Comparison of ENCODE assay signal across 17 mouse cellular contexts in the genomic region with DNA sequence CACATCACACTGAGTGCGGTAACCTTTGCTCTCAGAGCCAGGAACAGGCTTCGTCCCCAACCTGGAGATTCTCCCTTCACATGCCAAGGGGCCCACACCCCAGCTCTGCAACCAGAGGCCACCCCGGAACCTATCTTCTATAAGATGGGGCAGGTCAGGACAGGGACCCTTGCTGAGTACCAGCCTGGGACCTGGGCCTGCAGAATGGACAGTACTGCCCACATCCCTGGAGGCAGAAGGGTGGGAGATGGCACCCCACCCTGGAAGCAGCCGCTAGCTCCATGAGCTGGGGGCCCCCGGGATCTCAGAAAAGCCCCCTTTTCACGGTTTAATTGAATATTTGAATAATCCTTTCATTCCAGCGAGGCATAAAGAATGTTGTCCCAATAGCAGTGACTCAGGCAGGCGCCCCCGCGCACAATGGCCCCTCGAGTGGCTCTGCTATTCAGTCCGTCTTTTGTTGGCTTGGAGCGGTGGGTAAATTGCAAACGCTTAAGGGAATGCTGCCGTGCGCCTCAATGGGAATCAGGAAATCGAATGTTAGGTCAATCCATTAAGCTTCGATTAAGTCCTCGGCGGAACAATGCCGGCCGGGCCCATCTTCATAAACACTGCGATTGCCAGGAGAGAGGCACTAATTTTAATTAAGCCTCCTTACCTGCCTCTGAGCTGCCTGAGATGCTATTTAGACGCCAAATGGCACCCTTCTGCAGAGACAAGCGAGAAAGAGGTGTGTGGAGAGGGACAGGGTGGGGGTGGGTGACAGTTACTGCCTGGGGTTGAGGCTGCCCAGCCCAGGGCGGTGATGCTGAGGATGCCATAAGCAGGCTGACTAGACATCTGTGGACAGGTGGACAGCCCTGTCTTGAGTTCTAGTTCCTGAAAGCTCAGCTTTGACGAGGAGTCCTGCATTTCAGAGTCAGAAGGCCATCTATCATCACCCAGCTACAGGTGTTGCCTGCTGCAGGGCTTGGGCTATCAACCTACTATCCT. TPM values are rescaled to one million over a fixed set of nuclear protein-coding genes. Genes with fewer than 3 reads are reported as not detected.
DNase-seq lines count a peak whose midpoint lies in the region; ATAC-seq lines count a peak whose summit lies in the region.
"Had no signal": no experiment of that assay in that cellular context is flagged by ENCODE, and none has a peak within 500 bp of the region (broad histone marks: within the 10 kb centered on the region; RNA-seq: fewer than 3 reads in every experiment).

No protein-coding gene starts in this region.

- peak overlapping the region; percentile 22 for H3K4me3 ChIP-seq in forebrain, embryonic 10.5 days
- H3K4me3 ChIP-seq in hindbrain, embryonic 12.5 days: no peak overlapping the region
- no peak overlapping the region for H3K4me3 ChIP-seq in midbrain, embryonic 15.5 days
- H3K4me3 ChIP-seq in kidney, embryonic 16.5 days (ENCODE audit: low read length): no peak overlapping the region
- H3K4me3 ChIP-seq: embryonic facial prominence, embryonic 12.5 days; heart, embryonic 12.5 days; kidney, embryonic 15.5 days; liver, embryonic 15.5 days; myocyte had no signal

- no peaks in the 10 kb centered on the region for H3K36me3 ChIP-seq in forebrain, embryonic 10.5 days (replicated peaks)
- H3K36me3 ChIP-seq in hindbrain, embryonic 12.5 days: no peaks in the 10 kb centered on the region
- no peaks in the 10 kb centered on the region for H3K36me3 ChIP-seq in midbrain, embryonic 15.5 days (replicated peaks)
- H3K36me3 ChIP-seq in kidney, embryonic 16.5 days (ENCODE audit: insufficient read depth, low read length): no peaks in the 10 kb centered on the region
- H3K36me3 ChIP-seq: embryonic facial prominence, embryonic 12.5 days; heart, embryonic 12.5 days; kidney, embryonic 15.5 days; liver, embryonic 15.5 days had no signal

- peak; percentile 71 for DNase-seq in forebrain, embryonic 10.5 days (ENCODE audit: extremely low spot score, low spot score)
- no peak for DNase-seq in cerebellum, postnatal 14 days
- DNase-seq in lung, adult 18-20 months: no peak
- DNase-seq in kidney, postnatal 4 days: no peak
- DNase-seq: adrenal gland, postnatal 14 days; gastrocnemius, postnatal 14 days; lung, postnatal 4 days; thymus, postnatal 14 days had no signal

- no peaks in the 10 kb centered on the region for H3K9me3 ChIP-seq in forebrain, embryonic 10.5 days
- no peaks in the 10 kb centered on the region for H3K9me3 ChIP-seq in hindbrain, embryonic 12.5 days (replicated peaks)
- H3K9me3 ChIP-seq in midbrain, embryonic 15.5 days: no peaks in the 10 kb centered on the region
- no peaks in the 10 kb centered on the region for H3K9me3 ChIP-seq in kidney, embryonic 16.5 days (ENCODE audit: low read length)
- H3K9me3 ChIP-seq: embryonic facial prominence, embryonic 12.5 days; heart, embryonic 12.5 days; kidney, embryonic 15.5 days; liver, embryonic 15.5 days had no signal

- no peak overlapping the region for H3K9ac ChIP-seq in hindbrain, embryonic 12.5 days
- H3K9ac ChIP-seq in midbrain, embryonic 15.5 days: no peak overlapping the region
- no peak overlapping the region for H3K9ac ChIP-seq in kidney, embryonic 16.5 days (replicated peaks; ENCODE audit: low read length)
- H3K9ac ChIP-seq: embryonic facial prominence, embryonic 12.5 days; heart, embryonic 12.5 days; kidney, embryonic 15.5 days; liver, embryonic 15.5 days had no signal

- H3K4me2 ChIP-seq in hindbrain, embryonic 12.5 days (replicated peaks): peak overlapping the region; percentile 33
- peak overlapping the region; percentile 5; the same call in 1 of the 2 replicates for H3K4me2 ChIP-seq in midbrain, embryonic 15.5 days
- no peak overlapping the region for H3K4me2 ChIP-seq in kidney, embryonic 16.5 days (replicated peaks; ENCODE audit: low read depth, low read length)
- H3K4me2 ChIP-seq: embryonic facial prominence, embryonic 12.5 days; heart, embryonic 12.5 days; kidney, embryonic 15.5 days; liver, embryonic 15.5 days had no signal

- WGBS in forebrain, embryonic 10.5 days: 14% methylated on average over 27 of the region's 27 CpGs
- WGBS in hindbrain, embryonic 12.5 days: 22% methylated on average over 27 of the region's 27 CpGs
- WGBS in midbrain, embryonic 15.5 days: 12% methylated on average over 27 of the region's 27 CpGs
- 56% methylated on average over 27 of the region's 27 CpGs for WGBS in kidney, embryonic 16.5 days

- peak overlapping the region; percentile 75 for H3K27ac ChIP-seq in forebrain, embryonic 10.5 days
- no peak overlapping the region for H3K27ac ChIP-seq in hindbrain, embryonic 12.5 days
- no peak overlapping the region for H3K27ac ChIP-seq in midbrain, embryonic 15.5 days
- no peak overlapping the region for H3K27ac ChIP-seq in kidney, embryonic 16.5 days (ENCODE audit: low read length)
- H3K27ac ChIP-seq: embryonic facial prominence, embryonic 12.5 days; kidney, embryonic 15.5 days; liver, embryonic 15.5 days had no signal

- peaks cover 48% of the 10 kb centered on the region for H3K4me1 ChIP-seq in forebrain, embryonic 10.5 days
- H3K4me1 ChIP-seq in hindbrain, embryonic 12.5 days: peaks cover 38% of the 10 kb centered on the region
- peaks cover 21% of the 10 kb centered on the region for H3K4me1 ChIP-seq in midbrain, embryonic 15.5 days
- H3K4me1 ChIP-seq in kidney, embryonic 16.5 days (ENCODE audit: insufficient read depth, low read length): no peaks in the 10 kb centered on the region
- H3K4me1 ChIP-seq: embryonic facial prominence, embryonic 12.5 days; heart, embryonic 12.5 days; kidney, embryonic 15.5 days; liver, embryonic 15.5 days had no signal

- ATAC-seq in hindbrain, embryonic 12.5 days (ENCODE audit: low FRiP score): peak; percentile 62
- 0 out of 2 replicates have a peak, but pooled peaks have one; percentile 37 for ATAC-seq in midbrain, embryonic 15.5 days (replicated peaks)
- no peak for ATAC-seq in kidney, embryonic 16.5 days (ENCODE audit: low FRiP score, low TSS enrichment)

- peaks cover 100% of the 10 kb centered on the region for H3K27me3 ChIP-seq in forebrain, embryonic 10.5 days (ENCODE audit: poor library complexity, severe bottlenecking)
- H3K27me3 ChIP-seq in hindbrain, embryonic 12.5 days: peaks cover 61% of the 10 kb centered on the region
- peaks cover 43% of the 10 kb centered on the region for H3K27me3 ChIP-seq in midbrain, embryonic 15.5 days (replicated peaks)
- peaks cover 4% of the 10 kb centered on the region; the same call in 1 of the 2 replicates for H3K27me3 ChIP-seq in kidney, embryonic 16.5 days (ENCODE audit: insufficient read depth, low read length)

RNA-seq across cellular contexts. Expression of gene Nr5a1, which starts 16.9 kb away (rescaled TPM):
- polyA plus RNA-seq in forebrain, embryonic 10.5 days (2016; fragmentation: Nextera tagmentation; extraction: Ambion mirVana): 0.33 and 0.69 TPM in 2 replicates
- 0.08 and 0.12 TPM in 2 replicates for polyA plus RNA-seq in hindbrain, embryonic 12.5 days (2016; fragmentation: Nextera tagmentation; extraction: Ambion mirVana)
- 0.58 and 1.0 TPM in 2 replicates for polyA plus RNA-seq in midbrain, embryonic 15.5 days (2015; fragmentation: Nextera tagmentation; extraction: Ambion mirVana)
- 2.2 and 4.0 TPM in 2 replicates for polyA plus RNA-seq in kidney, embryonic 16.5 days (2015; fragmentation: Nextera tagmentation; extraction: Ambion mirVana)
- polyA plus RNA-seq: heart, embryonic 12.5 days; limb, embryonic 11.5 days had no signal

RNA-seq across cellular contexts. Expression of gene Psmb7, which starts 53.5 kb away (rescaled TPM):
- polyA plus RNA-seq in forebrain, embryonic 10.5 days (2016; fragmentation: Nextera tagmentation; extraction: Ambion mirVana): 335 and 344 TPM in 2 replicates
- polyA plus RNA-seq in hindbrain, embryonic 12.5 days (2016; fragmentation: Nextera tagmentation; extraction: Ambion mirVana): 267 and 272 TPM in 2 replicates
- polyA plus RNA-seq in midbrain, embryonic 15.5 days (2015; fragmentation: Nextera tagmentation; extraction: Ambion mirVana): 260 and 270 TPM in 2 replicates
- 249 and 269 TPM in 2 replicates for polyA plus RNA-seq in kidney, embryonic 16.5 days (2015; fragmentation: Nextera tagmentation; extraction: Ambion mirVana)
